Mouse (Mus musculus) megakaryocyte, embryonic 14.5 days (primary cell): Measurements from ENCODE around the gene Gatad2a.

Experiments used
- FLI1 ChIP-seq: IDR thresholded peaks from 2 replicates; pipeline ENCODE4 v1.6.1; 2012; ENCODE audit warnings: low read length, inconsistent platforms, mixed read lengths
- GATA1 ChIP-seq: IDR thresholded peaks from 3 replicates; pipeline ENCODE4 v1.6.1; 2012; ENCODE audit warnings: mixed read lengths, low read length, inconsistent platforms, borderline replicate concordance

DNA sequence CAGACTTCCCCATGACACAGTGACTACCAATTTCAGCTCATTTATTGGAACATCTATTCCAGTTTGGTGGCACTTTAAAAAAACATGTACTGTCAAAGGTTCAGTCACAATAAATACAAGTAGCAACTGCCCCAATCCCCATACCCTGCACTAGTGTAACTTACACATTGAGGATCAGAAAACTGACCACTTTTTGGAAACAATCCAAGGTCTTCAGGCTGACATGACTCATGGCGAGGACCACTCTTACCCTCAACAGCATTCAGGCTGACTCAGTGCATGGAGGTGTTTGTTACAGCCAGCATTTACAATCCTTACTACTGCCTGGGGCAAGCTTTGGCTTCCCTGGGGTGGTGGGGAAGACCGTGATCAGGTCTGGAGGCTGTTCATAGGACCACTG, 89.1 kb downstream of the Gatad2a start:
- TF ChIP-seq GATA1 (no peak), FLI1 (no peak)
